Mouse (Mus musculus) thymus, postnatal 14 days (tissue): ENCODE measurements around the gene Sbno2.
A peak's percentile ranks its signal among the peaks of the same experiment; 100 is the strongest.

Experiments used
- DNase-seq: peaks from one replicate; pipeline ENCODE4 v3.0.0; 2021

Gene Sbno2

DNA sequence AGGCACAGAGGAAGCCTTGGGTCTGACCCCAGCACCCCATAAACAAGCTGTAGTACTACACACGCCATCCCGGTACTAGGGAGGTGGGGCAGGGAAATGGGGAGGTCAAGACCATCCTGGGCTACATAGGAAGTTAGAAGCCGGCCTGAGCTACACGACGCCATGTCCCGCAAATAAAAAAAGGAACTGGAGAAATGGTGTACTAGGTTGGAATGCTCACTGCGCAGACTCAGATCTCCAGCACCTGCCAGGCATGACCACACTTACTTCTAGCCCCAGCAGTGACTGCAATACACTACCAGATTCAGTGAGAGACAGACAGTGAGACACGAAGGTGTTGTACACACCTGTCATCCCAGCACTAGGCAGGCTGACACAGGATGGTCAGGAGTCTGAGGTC lies 17.9 kb downstream of the Sbno2 start:
- no peak for DNase-seq

- DNase-seq: no peak
Observed at GRCm38 (mm10) chr10:80086847-80087246, 18.5 kb downstream of the Sbno2 start.

GRCm38 (mm10) chr10:80084817-80085487 lies 20.4 kb downstream of the Sbno2 start:
- DNase-seq: no peak

GRCm38 (mm10) chr10:80081075-80081474 lies 24.3 kb downstream of the Sbno2 start:
- DNase-seq: no peak

DNA sequence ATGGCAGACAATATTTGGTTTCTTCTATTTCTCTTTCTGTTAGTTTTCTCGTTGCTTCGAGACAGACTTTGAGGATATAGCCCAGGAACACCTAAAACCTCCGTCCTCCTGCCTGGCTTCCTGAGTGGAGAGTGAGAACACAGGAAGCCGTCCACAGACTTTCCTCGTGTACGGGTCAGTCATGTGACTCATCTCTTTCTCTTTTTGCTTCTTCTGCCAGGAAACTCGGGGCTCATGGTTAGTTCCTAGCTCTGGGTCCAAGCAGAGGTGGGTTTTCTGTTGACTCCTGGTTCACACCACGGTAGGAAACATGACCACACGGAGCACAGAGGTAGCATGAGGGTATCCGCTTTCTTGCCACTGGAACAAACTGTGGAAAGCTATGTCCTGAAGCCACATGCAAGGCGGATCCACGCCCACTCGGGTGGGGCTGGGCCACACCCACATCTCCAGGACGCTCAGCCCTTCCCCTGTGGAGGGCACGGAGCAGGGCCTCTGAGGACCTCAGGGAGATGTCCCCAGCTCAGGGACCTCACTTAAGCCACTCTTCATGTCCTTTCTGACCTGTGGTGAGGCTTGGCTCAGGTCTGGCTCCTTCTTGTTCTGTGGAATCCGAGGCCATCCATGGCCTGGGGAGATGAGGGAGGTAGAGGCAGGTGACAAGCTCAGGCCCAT lies 24.8 kb downstream of the Sbno2 start:
- DNase-seq: no peak

- no peak for DNase-seq
Observed at GRCm38 (mm10) chr10:80078366-80078765, 27.0 kb downstream of the Sbno2 start.

GRCm38 (mm10) chr10:80077312-80077711 lies 28.1 kb downstream of the Sbno2 start:
- no peak for DNase-seq

- DNase-seq: no peak
Observed at GRCm38 (mm10) chr10:80076386-80076785, 29.0 kb downstream of the Sbno2 start.

DNA sequence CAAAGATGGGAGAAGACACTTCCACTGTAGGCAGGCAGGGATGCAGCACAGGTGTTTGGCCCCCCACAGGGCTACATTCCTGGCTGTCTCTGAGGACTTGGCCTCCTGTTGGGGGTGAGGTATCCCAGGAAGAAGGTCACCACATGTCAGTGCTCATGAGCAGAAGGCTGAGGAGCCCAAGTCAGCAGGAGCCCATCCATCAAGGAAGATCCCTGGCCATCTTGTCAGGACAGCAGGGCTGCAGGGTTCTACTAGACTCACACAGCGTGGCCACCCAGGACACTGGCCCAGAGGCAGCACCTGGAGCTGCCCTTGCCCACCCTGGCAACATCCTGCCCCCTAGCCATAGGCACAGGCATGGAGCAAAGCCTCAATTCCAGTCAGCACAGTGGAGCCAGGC lies 29.4 kb downstream of the Sbno2 start:
- no peak for DNase-seq

DNA sequence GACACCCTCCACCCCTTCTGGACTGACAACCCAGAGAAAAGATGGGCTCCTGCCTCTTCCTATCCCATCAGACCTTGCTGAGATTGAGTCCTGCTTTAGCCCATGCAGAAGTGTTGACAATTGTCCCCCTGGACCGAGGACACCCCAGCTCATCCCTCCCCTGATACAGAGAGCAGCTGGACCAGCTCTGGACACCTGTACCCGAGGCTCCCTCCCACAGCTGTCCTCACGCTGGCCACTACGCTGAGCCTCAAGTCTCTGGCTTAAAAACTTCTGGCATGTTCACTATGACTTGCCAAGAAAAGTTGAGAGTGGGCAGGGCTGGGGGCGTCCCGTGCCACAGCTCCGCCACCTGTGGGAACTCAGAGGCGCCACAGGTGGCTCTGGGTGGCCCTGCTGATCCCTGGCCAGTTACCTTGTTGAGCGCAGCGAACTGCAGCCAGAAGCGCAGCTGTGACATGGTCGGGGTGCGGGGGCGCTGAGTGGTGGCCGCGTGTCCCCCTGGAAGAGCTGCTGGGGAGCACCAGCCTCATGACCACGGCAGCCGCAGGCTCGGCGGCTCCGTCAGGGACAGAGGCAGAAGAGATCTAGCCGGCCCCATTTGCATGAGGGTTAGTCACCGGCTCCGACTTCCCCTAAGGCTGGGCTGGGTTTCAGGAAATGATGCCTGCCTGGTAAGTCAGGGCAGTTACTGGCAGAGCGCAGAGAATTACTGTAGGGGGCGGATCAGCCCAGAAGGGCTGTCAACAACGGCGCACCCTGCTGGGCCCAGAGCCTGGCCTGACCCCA lies 30.4 kb downstream of the Sbno2 start:
- DNase-seq: peak; percentile 84

- DNase-seq: no peak
Observed at GRCm38 (mm10) chr10:80072623-80073489, 32.5 kb downstream of the Sbno2 start.

- no peak for DNase-seq
Observed at GRCm38 (mm10) chr10:80071516-80071900, 33.9 kb downstream of the Sbno2 start.

GRCm38 (mm10) chr10:80070837-80071515 lies 34.4 kb downstream of the Sbno2 start:
- DNase-seq: no peak

DNA sequence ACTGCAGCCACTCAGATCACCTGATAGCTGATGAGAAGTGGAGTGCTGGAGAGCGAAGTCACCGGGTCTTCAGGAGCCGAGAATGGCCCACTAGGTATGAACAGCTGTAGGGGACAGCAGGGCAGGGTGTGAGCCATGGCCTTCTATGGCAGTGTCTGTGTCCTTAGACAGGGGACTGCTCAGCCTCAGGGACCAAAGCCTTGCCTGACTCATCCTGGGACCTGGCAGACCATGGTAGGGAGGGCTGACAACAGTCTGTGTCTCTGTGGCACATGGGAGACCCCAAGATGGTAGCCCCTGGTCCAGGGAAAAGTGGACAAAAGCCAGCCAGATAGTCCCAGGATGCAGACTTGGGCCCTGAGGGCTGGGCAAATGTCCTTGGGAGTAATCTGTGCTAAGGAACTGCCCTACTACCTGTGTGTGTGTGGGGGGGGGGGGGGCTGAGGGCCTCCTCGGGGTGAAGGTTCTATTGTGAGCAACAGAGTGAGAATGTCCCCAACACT lies 35.4 kb downstream of the Sbno2 start:
- no peak for DNase-seq

DNA sequence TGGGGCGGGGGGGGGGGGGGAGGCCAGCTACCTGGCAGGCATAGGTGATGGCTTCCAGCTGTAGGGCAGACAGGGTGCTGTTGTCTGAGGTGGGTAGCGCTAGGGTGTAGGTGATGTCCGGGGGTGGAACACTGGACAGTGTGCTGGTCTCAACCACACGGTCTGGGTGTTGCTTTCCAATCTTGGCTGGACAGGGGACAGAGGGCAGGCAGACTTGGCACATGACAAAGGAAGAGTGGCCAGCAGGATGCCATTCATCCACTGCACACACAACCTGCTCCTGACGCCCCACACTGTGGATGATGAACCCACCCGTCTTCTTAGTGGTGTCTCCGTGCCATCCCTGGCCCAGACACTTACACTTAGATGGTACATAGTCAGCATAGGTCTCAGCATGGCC lies 36.1 kb downstream of the Sbno2 start:
- no peak for DNase-seq

- DNase-seq: peak; percentile 65
Observed at GRCm38 (mm10) chr10:80063877-80064650, 41.3 kb downstream of the Sbno2 start.

DNA sequence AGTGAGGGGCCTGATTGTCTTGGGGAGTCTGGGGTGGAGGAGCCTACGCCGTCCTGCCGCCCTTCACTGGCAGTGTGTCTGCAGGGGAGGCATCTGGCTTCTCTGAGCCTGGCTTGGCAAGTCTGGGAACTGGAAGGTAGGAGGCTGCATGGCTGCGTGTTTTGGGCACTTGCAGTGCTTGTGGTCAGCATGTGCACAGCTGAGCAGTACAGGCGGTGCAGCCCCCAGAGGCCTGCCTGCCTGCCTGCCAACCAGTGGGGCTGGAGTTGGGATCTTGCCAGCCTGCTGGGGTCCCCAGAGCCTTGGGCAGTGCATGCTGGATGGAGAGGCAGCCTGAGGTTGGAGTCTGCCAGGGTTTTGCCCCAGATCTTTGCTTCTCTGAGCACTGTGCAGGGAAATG lies 42.3 kb downstream of the Sbno2 start:
- DNase-seq: no peak

- no peak for DNase-seq
Observed at GRCm38 (mm10) chr10:80057683-80058326, 47.6 kb downstream of the Sbno2 start.

GRCm38 (mm10) chr10:80056976-80057682 lies 48.2 kb downstream of the Sbno2 start:
- DNase-seq: no peak

DNA sequence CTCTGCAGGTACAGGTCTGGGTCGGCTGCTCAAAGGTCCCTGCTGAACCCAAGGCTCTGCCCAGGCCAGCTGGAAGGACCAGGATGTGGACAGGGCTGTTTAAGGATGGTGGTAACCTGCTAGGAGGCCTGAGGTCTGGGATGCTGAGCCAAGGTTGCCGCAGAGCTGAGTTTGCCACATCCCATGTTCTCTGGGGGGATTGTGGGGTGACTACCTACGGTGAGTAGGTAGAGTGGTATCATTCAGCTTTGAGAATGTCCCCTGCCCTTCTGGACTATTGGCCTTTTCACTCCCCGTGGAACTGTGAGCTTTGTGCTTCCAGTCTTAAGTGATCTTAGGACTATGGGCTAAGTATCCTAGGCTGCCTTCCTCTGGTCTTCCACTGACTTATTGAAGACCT lies 48.9 kb downstream of the Sbno2 start:
- DNase-seq: no peak
